Mouse (Mus musculus): ENCODE measurements around the gene Cabp4.
"Not testable (repeated sequence)": the region's sequence is repeated elsewhere in the genome, so short reads cannot be mapped to it uniquely, and the experiment has no call there.

Gene Cabp4

DNA sequence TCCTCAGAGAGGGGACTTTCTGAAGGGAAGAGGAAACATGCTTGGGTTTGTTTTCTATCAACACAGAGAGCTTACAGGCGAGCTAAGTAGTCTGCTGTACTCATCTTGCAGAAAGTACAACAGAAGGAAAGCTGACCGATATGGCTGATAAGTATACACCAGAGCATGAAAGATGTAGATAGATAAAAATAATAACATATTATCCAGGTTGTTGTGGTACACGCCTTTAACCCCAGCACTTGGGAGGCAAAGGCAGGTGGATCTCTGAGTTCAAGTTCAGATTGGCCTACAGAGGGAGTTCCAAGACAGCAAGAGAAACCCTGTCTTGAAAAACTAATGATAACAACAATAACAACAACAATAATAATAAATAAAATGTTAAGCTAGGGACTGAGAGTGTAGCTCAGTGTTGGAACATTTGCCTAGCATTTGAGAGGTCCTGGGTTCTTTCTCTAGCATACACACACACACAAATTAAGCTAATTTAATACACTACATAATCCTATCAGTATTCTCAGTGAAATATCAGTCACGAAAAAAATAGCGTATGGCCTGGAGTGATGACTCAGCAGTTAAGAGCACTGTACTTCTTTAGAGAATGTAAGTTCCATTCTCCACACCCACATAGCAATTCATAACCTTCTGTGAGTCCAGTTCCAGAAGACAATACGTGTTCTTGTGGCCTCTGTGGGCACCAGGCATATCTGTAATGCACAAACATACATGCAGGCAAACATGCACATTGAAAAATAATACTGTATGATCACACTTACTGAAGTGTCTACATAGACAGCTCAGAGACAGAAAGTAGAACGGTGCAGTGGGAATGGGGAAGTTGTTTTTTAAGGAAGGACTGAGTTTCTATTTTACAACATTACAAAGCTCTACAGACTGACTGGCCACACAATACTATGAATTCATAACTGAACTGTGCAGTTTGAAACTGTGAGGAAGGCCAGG, 21.1 kb downstream of the Cabp4 start:
- DNase-seq, result no peak

DNA sequence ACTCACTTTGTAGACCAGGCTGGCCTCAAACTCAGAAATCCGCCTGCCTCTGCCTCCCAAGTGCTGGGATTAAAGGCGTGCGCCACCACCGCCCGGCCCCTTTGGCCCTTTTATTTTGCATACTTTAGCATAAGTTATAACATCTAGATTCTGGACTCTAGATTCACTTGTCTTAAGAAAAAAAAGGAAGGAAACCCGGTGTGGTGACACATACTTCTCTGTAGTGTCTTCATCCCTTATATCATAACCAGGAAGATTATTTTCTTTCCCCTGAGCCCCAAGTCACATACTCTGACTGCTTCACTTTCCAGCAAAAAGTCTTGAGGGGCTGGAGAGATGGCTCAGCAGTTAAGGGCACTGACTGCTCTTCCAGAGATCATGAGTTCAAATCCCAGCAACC, 21.9 kb downstream of the Cabp4 start:
- DNase-seq, result not testable (repeated sequence)

GRCm38 (mm10) chr19:4121097-4121805, 22.6 kb downstream of the Cabp4 start:
- peak; percentile 99 to 100 for DNase-seq

- no peak for DNase-seq
These were observed 23.3 kb downstream of the Cabp4 start for GRCm38 (mm10) chr19:4120496-4120895.

DNA sequence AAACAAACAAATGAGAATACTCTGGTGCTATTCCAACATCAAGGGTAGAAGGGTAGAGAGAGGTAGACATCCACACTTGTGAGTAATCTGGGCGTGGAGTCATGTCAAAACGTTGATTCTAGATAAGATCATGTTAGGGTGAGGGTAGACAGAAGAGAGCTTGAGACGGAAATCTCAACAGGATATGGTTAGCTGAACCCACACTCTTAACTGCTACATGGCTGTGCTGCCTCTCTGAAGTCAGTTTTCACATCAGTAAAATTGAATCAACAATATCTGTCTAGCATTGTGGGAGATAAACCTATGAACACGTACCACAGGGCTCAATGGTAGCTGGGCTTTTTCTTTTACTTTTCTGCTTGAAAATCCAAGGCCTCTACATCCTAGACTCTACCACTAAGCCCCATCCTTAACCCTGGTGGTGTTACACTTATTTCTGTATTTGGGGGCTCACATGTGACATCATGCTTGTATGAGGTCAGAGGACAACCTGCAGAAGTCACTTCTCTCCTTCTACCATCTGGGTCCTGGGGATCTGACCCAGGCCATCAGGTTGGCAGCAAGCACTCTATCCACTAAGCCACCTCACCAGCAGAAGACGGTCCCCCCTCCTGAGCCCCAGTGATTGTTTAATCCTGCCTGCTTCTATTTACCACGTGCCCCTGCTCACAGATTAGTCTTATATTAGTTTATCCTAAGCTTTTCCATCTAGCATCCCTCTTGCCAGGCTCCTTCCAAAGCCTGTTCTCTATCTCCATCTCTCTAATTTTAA, 23.9 kb downstream of the Cabp4 start:
- no peak for DNase-seq

DNA sequence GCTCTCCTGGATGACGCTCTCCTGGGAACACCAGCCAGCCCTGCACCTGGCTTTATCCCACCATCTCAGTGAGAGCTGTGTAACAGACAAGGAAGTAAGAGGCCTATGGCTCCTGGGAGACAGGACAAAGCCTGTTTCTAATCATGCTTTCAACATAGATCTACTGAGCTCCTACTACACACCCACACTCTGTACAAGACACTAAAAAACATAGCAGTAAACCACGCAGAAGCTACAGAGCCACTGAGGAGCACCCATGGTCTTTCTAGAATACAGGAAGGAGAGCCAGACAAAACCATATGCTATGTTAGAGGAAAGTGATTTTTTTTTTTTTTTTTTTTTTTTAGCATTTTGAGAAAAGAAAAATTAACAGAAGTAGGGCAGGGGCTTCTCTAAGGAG, 25.5 kb downstream of the Cabp4 start:
- DNase-seq, result no peak

DNA sequence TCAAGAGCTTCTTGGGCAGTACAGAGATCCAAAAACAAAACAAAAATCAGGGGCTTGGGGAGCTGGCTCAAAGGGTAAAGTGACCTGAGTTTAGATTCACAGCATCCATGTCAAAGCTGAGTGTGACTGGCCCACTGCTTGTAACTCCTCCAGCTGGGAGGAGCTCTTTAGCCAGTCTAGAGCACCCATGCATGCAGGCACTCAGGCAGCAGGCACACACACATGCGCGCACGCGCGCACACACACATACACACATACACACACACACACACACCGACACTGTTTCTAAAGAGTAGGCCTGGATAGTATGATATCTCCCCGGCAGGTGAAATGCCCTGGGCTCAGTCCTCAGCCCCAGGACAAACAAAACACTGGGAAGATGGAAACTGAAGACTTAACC, 26.8 kb downstream of the Cabp4 start:
- DNase-seq, result no peak

- no peak for DNase-seq
These were observed 28.0 kb downstream of the Cabp4 start for GRCm38 (mm10) chr19:4115816-4116215.

GRCm38 (mm10) chr19:4115144-4115543, 28.7 kb downstream of the Cabp4 start:
- DNase-seq, result no peak

GRCm38 (mm10) chr19:4114551-4114950, 29.3 kb downstream of the Cabp4 start:
- DNase-seq, result no peak

GRCm38 (mm10) chr19:4113806-4114230, 30.0 kb downstream of the Cabp4 start:
- peak; percentile 56 to 64 for DNase-seq

GRCm38 (mm10) chr19:4113186-4113805, 30.5 kb downstream of the Cabp4 start:
- DNase-seq, result peak; percentile 91 to 92

DNA sequence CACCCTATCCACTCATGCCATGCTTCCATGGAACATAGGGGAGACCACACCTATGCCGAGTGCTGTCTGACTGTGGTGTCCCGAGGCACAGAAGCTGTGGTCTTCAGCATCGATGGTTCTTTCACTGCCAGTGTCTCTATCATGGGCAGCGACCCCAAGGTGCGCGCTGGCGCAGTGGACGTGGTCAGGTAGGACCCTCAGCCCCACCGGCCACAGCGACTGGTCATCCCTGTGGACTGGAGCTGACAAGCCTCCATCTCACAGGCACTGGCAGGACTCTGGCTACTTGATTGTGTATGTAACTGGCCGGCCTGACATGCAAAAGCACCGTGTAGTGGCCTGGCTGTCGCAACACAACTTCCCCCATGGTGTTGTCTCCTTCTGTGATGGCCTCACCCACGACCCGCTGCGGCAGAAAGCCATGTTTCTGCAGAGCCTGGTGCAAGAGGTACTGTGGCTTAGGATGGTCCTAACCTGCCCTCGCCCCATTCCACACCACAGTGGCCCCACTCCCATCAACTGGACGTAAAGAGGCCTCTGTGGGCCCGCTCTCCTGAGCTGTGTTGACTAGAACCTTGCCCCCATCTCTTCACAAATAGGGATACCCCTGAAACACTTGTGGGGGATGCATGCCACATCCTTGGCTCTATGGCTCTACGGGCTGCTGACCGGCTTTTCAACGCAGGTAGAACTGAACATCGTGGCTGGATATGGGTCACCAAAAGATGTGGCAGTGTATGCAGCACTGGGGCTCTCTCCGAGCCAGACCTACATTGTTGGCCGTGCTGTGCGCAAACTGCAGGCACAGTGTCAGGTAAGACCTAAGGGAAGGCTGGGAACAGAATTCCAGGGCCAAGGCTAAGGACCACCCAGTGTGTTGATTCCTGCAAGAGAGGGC, 31.5 kb downstream of the Cabp4 start:
- no peak for DNase-seq

DNA sequence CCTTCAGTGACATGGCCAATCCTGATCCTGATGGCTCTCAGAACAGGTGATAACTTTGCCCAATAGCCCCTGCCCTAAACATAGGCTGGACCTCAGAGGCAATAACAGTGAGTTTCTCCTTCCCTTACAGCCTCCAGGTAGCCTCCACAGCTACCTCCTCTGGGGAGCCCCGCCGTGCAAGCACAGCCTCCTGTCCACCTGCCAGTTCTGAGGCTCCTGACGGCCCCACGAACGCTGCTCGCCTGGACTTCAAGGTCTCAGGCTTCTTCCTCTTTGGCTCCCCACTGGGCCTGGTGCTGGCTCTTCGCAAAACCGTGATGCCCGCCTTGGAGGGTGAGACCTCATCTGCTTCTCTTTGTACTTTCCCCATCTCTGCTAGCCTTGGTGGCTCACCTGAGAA, 35.3 kb downstream of the Cabp4 start:
- DNase-seq, result no peak

GRCm38 (mm10) chr19:4106654-4107053, 37.2 kb downstream of the Cabp4 start:
- peak; percentile 23 to 52 for DNase-seq

DNA sequence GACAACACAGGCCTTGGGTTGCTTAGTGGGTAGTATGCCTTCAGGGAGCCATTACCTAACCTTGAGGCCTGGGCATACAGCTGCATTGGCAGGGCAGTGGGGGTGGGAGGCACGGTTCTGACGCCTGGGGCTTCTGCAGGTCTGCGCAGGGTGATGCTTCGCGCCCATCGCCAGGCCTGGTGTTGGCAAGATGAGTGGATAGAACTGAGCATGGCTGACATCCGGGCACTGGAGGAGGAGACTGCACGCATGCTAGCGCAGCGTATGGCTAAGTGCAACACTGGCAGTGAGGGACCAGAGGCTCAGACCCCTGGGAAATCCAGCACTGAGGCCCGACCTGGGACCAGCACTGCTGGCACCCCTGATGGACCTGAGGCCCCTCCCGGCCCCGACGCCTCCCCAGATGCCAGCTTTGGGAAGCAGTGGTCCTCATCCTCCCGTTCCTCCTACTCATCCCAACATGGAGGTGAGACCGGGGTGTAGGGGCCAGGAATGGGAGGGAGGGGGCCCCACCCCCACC, 39.1 kb downstream of the Cabp4 start:
- DNase-seq, result no peak

GRCm38 (mm10) chr19:4103792-4104191, 40.0 kb downstream of the Cabp4 start:
- DNase-seq, result no peak

DNA sequence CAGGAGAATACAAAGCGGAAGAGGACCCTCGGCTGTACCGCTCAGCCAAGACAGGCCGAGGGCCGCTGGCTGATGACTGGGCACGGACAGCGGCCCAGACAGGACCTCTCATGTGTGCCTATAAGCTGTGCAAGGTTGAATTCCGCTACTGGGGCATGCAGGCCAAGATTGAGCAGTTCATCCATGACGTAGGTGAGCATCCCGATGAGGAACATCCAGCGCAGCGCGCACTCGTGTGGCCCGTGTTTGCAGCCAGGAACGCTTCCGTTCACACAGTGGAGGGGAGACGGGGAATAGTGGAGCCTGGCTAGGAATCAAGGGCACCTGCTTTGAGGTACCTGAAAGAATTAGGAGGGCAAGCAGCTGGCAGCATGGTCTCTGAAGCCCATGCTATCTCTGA, 40.5 kb downstream of the Cabp4 start:
- DNase-seq, result no peak

- no peak for DNase-seq
These were observed 41.2 kb downstream of the Cabp4 start for GRCm38 (mm10) chr19:4102626-4103025.

GRCm38 (mm10) chr19:4102049-4102448, 41.8 kb downstream of the Cabp4 start:
- DNase-seq, result no peak

GRCm38 (mm10) chr19:4101466-4101865, 42.4 kb downstream of the Cabp4 start:
- no peak for DNase-seq

Measured in kidney, postnatal 36 days (tissue).